Mouse (Mus musculus): Measurements from ENCODE around the gene Efhd2. TPM values are rescaled to one million over a fixed set of nuclear protein-coding genes. Genes with fewer than 3 reads are reported as not detected.

Efhd2 gene
- polyA plus RNA-seq, 1 experiment from 2014 or later, result 45.8 TPM

DNA sequence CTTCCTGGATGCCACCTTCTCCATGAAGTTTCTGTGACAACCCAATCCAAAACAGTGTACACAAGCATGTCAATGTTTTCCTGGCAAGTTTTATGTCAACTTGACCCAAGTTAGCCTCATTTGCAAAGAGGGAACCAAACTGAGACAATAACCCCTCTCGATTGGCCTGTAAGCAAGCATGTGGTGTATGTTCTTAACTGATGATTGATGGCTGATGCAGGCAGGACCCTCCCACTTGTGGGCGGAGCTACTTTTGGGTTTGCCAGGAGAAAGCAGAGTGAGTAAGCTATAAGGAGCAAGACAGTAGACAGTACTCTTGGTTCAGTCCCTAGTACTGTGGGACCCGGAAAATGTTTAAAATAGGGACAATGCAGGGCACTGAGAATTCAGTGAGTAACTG lies 51.7 kb downstream of the Efhd2 start:
- no peak overlapping the region for H3K4me2 ChIP-seq
- no peak overlapping the region for H3K9ac ChIP-seq
- WGBS (ENCODE audit: insufficient replicate concordance), result 33% methylated on average over 3 of the region's 3 CpGs
- peaks cover 15% of the 10 kb centered on the region for H3K4me1 ChIP-seq (replicated peaks)
- H3K27ac ChIP-seq (replicated peaks), result no peak overlapping the region
- no peaks in the 10 kb centered on the region; the same call in 1 of the 2 replicates for H3K27me3 ChIP-seq
- H3K4me3 ChIP-seq (replicated peaks), result no peak overlapping the region
- no peaks in the 10 kb centered on the region for H3K36me3 ChIP-seq (replicated peaks)
- no peaks in the 10 kb centered on the region for H3K9me3 ChIP-seq (replicated peaks)
- peak; percentile 63 for ATAC-seq (ENCODE audit: insufficient read depth)

DNA sequence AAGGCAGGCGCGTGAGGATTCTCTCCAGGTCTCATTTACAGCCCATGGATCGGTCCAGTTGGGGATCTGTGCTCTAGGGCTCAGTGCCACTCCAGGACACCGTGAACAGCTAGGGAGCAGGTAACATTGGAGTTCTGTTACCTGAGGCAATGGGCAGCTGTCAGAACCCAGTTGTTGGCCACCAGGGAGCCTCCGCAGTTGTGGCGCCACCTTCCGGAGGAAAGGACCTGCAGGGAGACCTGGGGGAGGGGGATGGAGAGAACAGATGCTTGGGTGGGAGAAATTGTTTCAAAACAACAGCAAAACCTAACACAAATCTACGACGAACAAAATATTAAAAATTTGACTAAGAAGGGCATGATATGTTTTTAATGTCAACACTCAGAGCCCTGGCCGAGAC lies 52.6 kb downstream of the Efhd2 start:
- ATAC-seq (ENCODE audit: insufficient read depth), result no peak
- H3K4me1 ChIP-seq (replicated peaks), result peaks cover 15% of the 10 kb centered on the region

DNA sequence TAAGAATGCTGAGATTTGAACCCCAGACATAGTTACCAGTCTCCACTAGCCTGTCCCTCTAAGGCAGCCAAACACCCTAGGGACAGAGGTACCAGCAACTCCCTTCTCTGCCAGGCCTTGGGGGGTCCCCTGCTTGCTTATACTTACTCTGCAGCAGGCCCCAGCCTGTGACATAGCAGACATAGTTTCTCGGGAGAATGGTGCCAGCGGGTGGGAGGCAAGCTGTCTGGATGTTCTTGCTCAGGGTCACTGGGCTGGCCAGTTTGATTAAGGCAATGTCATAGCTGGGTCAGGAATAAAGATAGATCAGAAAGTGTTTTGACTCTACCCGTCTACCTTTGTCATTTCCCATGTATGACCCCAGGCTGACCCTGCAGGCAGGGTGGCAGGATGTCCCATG lies 53.5 kb downstream of the Efhd2 start:
- no peak overlapping the region for H3K9ac ChIP-seq
- no peaks in the 10 kb centered on the region for H3K9me3 ChIP-seq (replicated peaks)
- H3K4me2 ChIP-seq, result no peak overlapping the region
- no peak overlapping the region for H3K27ac ChIP-seq (replicated peaks)
- H3K4me1 ChIP-seq (replicated peaks), result peaks cover 15% of the 10 kb centered on the region
- ATAC-seq (ENCODE audit: insufficient read depth), result no peak
- WGBS (ENCODE audit: insufficient replicate concordance), result 56% methylated on average over 3 of the region's 3 CpGs
- no peaks in the 10 kb centered on the region for H3K36me3 ChIP-seq (replicated peaks)
- no peak overlapping the region for H3K4me3 ChIP-seq (replicated peaks)
- H3K27me3 ChIP-seq, result no peaks in the 10 kb centered on the region; the same call in 1 of the 2 replicates

More for the DNA sequence above, 52.6 kb downstream of the Efhd2 start:
- H3K9ac ChIP-seq, result no peak overlapping the region
- WGBS (ENCODE audit: insufficient replicate concordance), result 62% methylated on average over 10 of the region's 10 CpGs
- H3K4me2 ChIP-seq, result no peak overlapping the region
- H3K9me3 ChIP-seq (replicated peaks), result no peaks in the 10 kb centered on the region
- no peaks in the 10 kb centered on the region; the same call in 1 of the 2 replicates for H3K27me3 ChIP-seq
- no peak overlapping the region for H3K27ac ChIP-seq (replicated peaks)
- H3K4me3 ChIP-seq (replicated peaks), result no peak overlapping the region
- H3K36me3 ChIP-seq (replicated peaks), result no peaks in the 10 kb centered on the region

DNA sequence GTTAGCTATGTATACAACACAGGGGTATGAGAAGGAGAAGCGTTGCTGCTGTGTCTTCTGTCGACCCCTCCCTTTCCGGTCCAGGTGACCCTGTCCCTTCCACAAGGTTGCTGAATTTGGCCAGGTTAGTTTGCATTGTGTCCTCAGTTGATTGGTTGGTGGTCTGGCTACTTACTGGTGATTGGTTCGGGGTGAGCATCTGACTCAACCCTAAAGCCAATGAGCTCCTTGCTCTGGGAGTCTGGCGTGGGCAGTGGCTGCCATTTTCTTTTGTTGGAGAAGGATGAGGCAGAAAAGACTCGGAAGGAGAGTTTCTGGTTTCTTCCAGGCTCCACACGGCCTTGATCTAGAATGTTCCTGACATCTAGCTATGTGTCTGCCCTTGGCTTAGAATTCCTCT lies 55.4 kb downstream of the Efhd2 start:
- WGBS (ENCODE audit: insufficient replicate concordance), result 72% methylated on average over 7 of the region's 7 CpGs
- ATAC-seq (ENCODE audit: insufficient read depth), result no peak

DNA sequence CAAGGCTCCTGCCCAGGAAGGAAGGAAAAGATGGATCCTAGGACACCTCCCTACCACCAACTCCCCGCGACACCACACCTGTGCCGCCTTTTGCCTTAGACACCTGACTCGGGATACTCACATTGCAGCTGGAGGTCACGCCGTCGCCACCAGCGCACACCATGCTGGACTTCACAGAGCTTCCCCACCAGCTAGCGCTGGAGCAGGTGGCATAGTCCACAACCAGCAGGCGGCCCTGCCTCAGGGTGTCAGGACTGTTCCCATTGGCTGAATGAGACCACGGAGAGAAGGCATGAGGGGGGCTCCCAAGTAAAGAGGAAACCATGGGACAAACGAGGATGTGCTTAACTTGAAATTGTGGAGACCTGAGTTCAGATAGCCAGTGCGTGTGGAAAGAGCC lies 55.9 kb downstream of the Efhd2 start:
- H3K4me2 ChIP-seq, result no peak overlapping the region
- peaks cover 11% of the 10 kb centered on the region for H3K4me1 ChIP-seq (replicated peaks)
- ATAC-seq (ENCODE audit: insufficient read depth), result no peak
- no peaks in the 10 kb centered on the region; the same call in 1 of the 2 replicates for H3K27me3 ChIP-seq
- no peak overlapping the region for H3K27ac ChIP-seq (replicated peaks)
- H3K36me3 ChIP-seq (replicated peaks), result peaks cover 6% of the 10 kb centered on the region
- no peak overlapping the region for H3K9ac ChIP-seq
- no peaks in the 10 kb centered on the region for H3K9me3 ChIP-seq (replicated peaks)
- 74% methylated on average over 13 of the region's 13 CpGs for WGBS (ENCODE audit: insufficient replicate concordance)
- H3K4me3 ChIP-seq (replicated peaks), result no peak overlapping the region

More for the DNA sequence above, 55.4 kb downstream of the Efhd2 start:
- no peak overlapping the region for H3K9ac ChIP-seq
- H3K27ac ChIP-seq (replicated peaks), result no peak overlapping the region
- no peaks in the 10 kb centered on the region; the same call in 1 of the 2 replicates for H3K27me3 ChIP-seq
- H3K4me1 ChIP-seq (replicated peaks), result peaks cover 15% of the 10 kb centered on the region
- no peak overlapping the region for H3K4me3 ChIP-seq (replicated peaks)
- H3K9me3 ChIP-seq (replicated peaks), result no peaks in the 10 kb centered on the region
- H3K4me2 ChIP-seq, result no peak overlapping the region
- peaks cover 3% of the 10 kb centered on the region; the same call in 1 of the 2 replicates for H3K36me3 ChIP-seq (replicated peaks)

DNA sequence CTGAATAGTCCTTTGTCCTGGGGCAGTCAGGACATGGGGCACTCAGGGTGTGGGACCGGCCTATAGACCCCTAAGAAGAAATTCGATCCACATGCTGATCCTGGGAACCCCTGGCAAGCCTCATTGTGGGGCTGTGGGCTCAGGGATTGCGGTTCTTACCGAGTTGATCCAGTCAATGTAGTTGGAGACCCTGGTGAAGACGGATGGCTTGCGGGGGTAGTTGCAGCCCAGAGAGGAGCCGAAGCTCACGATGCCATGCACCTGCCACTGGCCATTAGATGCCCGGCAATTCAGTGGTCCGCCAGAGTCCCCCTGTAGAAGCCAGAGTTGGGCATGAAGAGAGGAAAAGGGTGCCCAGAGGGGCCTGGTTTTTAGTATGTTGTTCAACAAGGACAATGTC lies 57.0 kb downstream of the Efhd2 start:
- Histone ChIP-seq H3K4me3 (replicated peaks) (no peak overlapping the region), H3K4me2 (no peak overlapping the region), H3K9ac (no peak overlapping the region), H3K9me3 (replicated peaks) (no peaks in the 10 kb centered on the region), H3K27ac (replicated peaks) (no peak overlapping the region), H3K36me3 (replicated peaks) (peaks cover 18% of the 10 kb centered on the region), H3K27me3 (no peaks in the 10 kb centered on the region; the same call in 1 of the 2 replicates), H3K4me1 (replicated peaks) (peaks cover 1% of the 10 kb centered on the region; the same call in 1 of the 2 replicates)
- 69% methylated on average over 10 of the region's 10 CpGs for WGBS (ENCODE audit: insufficient replicate concordance)
- no peak for ATAC-seq (ENCODE audit: insufficient read depth)

DNA sequence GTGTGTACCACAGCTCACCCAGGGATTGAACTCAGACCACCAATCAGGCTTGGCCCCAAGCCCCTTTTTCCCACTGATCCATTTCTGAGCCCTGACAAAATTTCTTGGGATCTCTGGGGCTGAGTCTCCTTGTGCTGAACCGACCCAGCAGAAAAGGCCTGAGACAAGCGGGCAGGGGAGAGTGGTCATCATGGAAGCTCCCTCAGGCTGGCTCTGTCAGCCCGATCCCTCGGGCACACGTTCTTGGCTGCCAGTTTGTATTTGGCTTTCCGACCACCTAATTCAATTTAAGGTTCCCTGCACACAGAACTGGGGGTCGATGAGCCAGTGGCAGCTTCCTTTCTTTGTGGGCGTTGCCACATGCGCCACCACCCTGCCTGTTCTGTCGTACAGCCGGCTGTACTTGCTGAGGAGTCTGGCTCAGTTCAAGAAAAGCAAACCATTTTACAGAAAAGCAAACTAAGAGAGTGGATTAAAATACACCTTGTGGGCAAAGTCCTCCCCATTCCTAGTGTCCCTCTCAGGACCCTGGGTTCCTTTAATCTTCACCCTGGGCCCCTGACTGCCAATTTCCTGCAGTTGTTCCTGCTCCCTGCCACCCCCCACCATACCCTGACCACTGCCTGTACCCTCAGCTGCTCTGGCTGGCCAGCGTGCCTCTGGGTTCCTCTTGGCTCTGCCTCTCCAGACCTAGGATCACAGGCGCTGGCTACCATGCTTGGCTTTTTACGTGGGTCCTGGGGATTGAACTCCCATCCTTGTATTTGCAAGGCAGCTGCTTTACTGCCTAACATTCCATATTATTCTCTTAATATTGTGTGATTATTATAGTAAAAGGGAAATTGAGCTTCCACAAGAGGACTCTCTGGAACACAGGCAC lies 57.7 kb downstream of the Efhd2 start:
- no peak overlapping the region for H3K27ac ChIP-seq (replicated peaks)
- no peaks in the 10 kb centered on the region; the same call in 1 of the 2 replicates for H3K27me3 ChIP-seq
- no peak for ATAC-seq (ENCODE audit: insufficient read depth)
- H3K36me3 ChIP-seq (replicated peaks), result peaks cover 24% of the 10 kb centered on the region
- H3K9ac ChIP-seq, result no peak overlapping the region
- 55% methylated on average over 14 of the region's 14 CpGs for WGBS (ENCODE audit: insufficient replicate concordance)
- H3K4me2 ChIP-seq, result no peak overlapping the region
- no peaks in the 10 kb centered on the region for H3K9me3 ChIP-seq (replicated peaks)
- no peak overlapping the region for H3K4me3 ChIP-seq (replicated peaks)
- no peaks in the 10 kb centered on the region for H3K4me1 ChIP-seq (replicated peaks)

DNA sequence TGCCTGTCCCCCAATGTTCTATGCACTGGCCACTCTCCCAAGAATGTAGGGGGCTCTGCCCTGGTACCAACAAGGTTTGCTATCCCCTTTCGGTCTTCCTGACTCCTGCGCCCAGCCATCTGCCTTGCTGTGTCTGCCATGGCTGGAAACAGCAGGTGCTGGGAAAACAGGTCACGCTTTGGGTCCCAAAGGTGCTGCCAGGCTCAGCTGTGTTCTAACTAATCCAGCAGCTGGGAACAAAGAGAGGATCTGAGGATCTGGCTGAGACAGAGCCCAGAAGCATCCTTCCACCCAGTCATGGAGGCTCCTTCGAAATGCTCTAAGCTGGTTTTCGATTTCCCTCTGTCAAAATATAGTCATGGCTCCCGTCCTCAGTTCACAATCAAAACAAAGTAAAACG lies 58.5 kb downstream of the Efhd2 start:
- no peak overlapping the region for H3K27ac ChIP-seq (replicated peaks)
- no peaks in the 10 kb centered on the region; the same call in 1 of the 2 replicates for H3K27me3 ChIP-seq
- no peak for ATAC-seq (ENCODE audit: insufficient read depth)
- H3K4me1 ChIP-seq (replicated peaks), result no peaks in the 10 kb centered on the region
- H3K9ac ChIP-seq, result no peak overlapping the region
- H3K4me2 ChIP-seq, result no peak overlapping the region
- no peak overlapping the region for H3K4me3 ChIP-seq (replicated peaks)
- H3K36me3 ChIP-seq (replicated peaks), result peaks cover 32% of the 10 kb centered on the region
- WGBS (ENCODE audit: insufficient replicate concordance), result 79% methylated on average over 7 of the region's 7 CpGs
- H3K9me3 ChIP-seq (replicated peaks), result no peaks in the 10 kb centered on the region

DNA sequence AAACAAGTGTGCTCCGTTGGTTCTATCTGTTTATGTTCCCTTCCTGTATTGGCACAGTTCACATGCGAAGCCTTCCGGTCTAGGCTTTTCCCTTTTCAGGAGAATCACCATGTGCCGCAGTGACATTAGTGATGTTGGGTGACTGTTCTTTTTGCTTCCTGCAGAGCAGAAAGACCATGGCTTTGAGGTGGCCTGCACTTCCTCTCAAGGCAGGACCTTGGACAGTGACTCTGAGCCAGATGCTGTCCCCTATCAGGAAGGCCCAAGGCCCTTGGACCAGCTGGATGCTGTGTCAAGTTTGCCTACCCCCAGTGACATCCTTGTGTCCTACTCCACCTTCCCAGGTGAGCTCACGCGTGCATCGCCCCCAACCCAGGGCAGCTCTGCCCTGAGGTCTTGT lies 63.3 kb downstream of the Efhd2 start:
- ATAC-seq (ENCODE audit: insufficient read depth), result no peak
- H3K4me1 ChIP-seq (replicated peaks), result no peaks in the 10 kb centered on the region
- no peak overlapping the region for H3K27ac ChIP-seq (replicated peaks)
- H3K27me3 ChIP-seq, result no peaks in the 10 kb centered on the region
- no peaks in the 10 kb centered on the region for H3K9me3 ChIP-seq (replicated peaks)
- H3K4me2 ChIP-seq, result no peak overlapping the region
- 86% methylated on average over 7 of the region's 7 CpGs for whole genome bisulfite sequencing (ENCODE audit: insufficient replicate concordance)
- peaks cover 80% of the 10 kb centered on the region for H3K36me3 ChIP-seq (replicated peaks)
- no peak overlapping the region for H3K4me3 ChIP-seq (replicated peaks)
- no peak overlapping the region for H3K9ac ChIP-seq

DNA sequence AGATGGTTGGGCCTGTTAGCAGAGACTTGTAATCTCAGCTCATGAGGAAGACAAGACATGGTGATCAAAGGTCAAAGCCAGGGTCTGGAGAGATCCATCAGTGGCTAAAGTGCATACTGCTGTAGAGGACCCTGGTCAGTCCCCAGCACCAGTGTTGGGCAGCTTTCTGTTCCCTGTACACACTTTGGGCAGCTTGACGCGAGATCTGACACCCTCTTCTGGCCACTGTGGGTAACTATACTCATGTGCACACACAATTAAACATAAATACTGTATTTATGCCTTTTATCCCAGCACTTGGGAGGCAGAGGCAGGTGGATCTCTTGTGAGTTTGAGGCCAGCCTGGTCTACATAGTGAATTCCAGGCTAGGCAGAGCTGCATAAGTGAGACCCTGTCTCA lies 63.7 kb downstream of the Efhd2 start:
- Histone ChIP-seq H3K27me3 (no peaks in the 10 kb centered on the region), H3K9ac (no peak overlapping the region), H3K4me2 (no peak overlapping the region), H3K4me1 (replicated peaks) (no peaks in the 10 kb centered on the region), H3K4me3 (replicated peaks) (no peak overlapping the region), H3K36me3 (replicated peaks) (peaks cover 84% of the 10 kb centered on the region), H3K27ac (replicated peaks) (no peak overlapping the region), H3K9me3 (replicated peaks) (no peaks in the 10 kb centered on the region)
- no peak for ATAC-seq (ENCODE audit: insufficient read depth)
- WGBS (ENCODE audit: insufficient replicate concordance), result 100% methylated on average over 2 of the region's 2 CpGs

DNA sequence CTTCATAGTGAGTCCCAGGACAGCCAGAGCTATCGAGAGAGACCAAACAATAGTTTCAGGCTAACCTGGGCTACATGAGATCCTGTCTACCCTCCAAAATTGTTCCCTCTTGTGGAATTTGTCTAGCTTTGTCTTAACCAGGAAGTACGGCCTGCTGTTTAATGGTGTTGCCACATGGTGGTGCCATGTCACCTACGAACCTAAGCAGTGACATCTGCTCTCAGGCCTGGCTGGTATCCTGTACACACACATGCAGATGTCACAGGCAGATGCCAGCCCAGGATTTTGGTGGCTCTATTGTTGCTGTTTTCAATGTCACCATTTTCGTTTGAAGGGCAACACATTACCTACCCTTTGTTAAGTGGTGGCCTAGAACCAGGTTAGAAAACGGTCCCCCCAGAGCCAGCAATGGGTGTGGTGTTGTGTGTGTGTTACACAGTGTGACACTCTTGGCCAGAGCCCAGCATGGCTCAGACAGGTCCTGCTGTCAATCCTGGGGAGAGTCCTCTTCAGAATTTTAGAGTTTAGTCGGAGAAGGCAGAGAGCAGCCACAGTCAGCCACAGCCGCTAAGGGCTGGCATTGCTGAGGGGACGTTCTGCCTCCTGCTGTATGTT lies 64.8 kb downstream of the Efhd2 start:
- peaks cover 90% of the 10 kb centered on the region for H3K36me3 ChIP-seq (replicated peaks)
- no peak overlapping the region for H3K4me3 ChIP-seq (replicated peaks)
- no peak overlapping the region for H3K9ac ChIP-seq
- H3K4me2 ChIP-seq, result no peak overlapping the region
- 68% methylated on average over 8 of the region's 8 CpGs for WGBS (ENCODE audit: insufficient replicate concordance)
- H3K27me3 ChIP-seq, result no peaks in the 10 kb centered on the region
- H3K27ac ChIP-seq (replicated peaks), result no peak overlapping the region
- H3K9me3 ChIP-seq (replicated peaks), result no peaks in the 10 kb centered on the region
- H3K4me1 ChIP-seq (replicated peaks), result no peaks in the 10 kb centered on the region
- ATAC-seq (ENCODE audit: insufficient read depth), result no peak

Measured in liver, embryonic 15.5 days (tissue).